Mouse (Mus musculus): ENCODE data around the gene Mobp.

- no peak for TF ChIP-seq POLR2A (IDR thresholded peaks at IDR 0.05; ENCODE audit: borderline replicate concordance, low read depth, low read length)
- TF ChIP-seq CTCF (IDR thresholded peaks at IDR 0.05; ENCODE audit: low read depth, low read length), result peak; percentile 54; the same call in 1 of the 2 replicates
These were observed 35.0 kb downstream of the Mobp start for GRCm38 (mm10) chr9:120184499-120184898.

Measured in bone marrow macrophage, adult 2 months (primary cell).